Mouse (Mus musculus) limb, embryonic 15.5 days (tissue): ENCODE results near the gene Syn3. TPM values are rescaled to one million over a fixed set of nuclear protein-coding genes. Genes with fewer than 3 reads are reported as not detected.
A peak's percentile ranks its signal among the peaks of the same experiment; 100 is the strongest.

Source experiments
- ATAC-seq: fragments of 200-750 bp; cut with Nextera tagmentation; 2 replicates; pipeline ENCODE4 v1.8.0; 2017; ENCODE audit warnings: low read depth, moderate TSS enrichment; ENCODE audit not compliant: insufficient number of reproducible peaks, low FRiP score, low TSS enrichment
- H3K27ac ChIP-seq: fragments of 300-500 bp; sonication (generic); 2 replicates; pipeline ENCODE4 v1.5.1; 2015; ENCODE audit warnings: moderate library complexity, mild to moderate bottlenecking, inconsistent platforms
- H3K27me3 ChIP-seq: fragments of 300-500 bp; sonication (generic); 2 replicates; pipeline ENCODE4 v1.6.1; 2015; ENCODE audit warnings: inconsistent platforms
- H3K36me3 ChIP-seq: fragments of 300-500 bp; sonication (generic); 2 replicates; pipeline ENCODE4 v1.6.1; 2015; ENCODE audit warnings: inconsistent platforms
- H3K4me1 ChIP-seq: fragments of 300-500 bp; sonication (generic); 2 replicates; pipeline ENCODE4 v1.6.1; 2015; ENCODE audit warnings: inconsistent platforms
- H3K4me2 ChIP-seq: fragments of 300-500 bp; sonication (generic); 2 replicates; pipeline ENCODE4 v1.6.1; 2015; ENCODE audit warnings: mild to moderate bottlenecking, inconsistent platforms
- H3K4me3 ChIP-seq: fragments of 300-500 bp; sonication (generic); 2 replicates; pipeline ENCODE4 v1.5.1; 2015; ENCODE audit warnings: mild to moderate bottlenecking, inconsistent platforms
- H3K9ac ChIP-seq: fragments of 300-500 bp; sonication (generic); 2 replicates; pipeline ENCODE4 v1.6.1; 2015; ENCODE audit warnings: inconsistent platforms
- H3K9me3 ChIP-seq: fragments of 300-500 bp; sonication (generic); 2 replicates; pipeline ENCODE4 v1.6.1; 2016; ENCODE audit warnings: inconsistent platforms
- WGBS: fragments of 180-500 bp; shearing (Covaris S2); methylation state at CpG from one replicate; pipeline ENCODE4 v1.1.7; 2015; 5-methylcytosine and 5-hydroxymethylcytosine counted together
- polyA plus RNA-seq: library from polyadenylated mRNA; unstranded; fragments of >200 nt; fragmentation: Nextera tagmentation; extraction: Ambion mirVana; gene quantifications from 2 replicates; pipeline ENCODE4 v1.2.1, GENCODE M21; 2015

Syn3 gene
- polyA plus RNA-seq, 1 experiment from 2014 or later: 1.7 TPM

DNA sequence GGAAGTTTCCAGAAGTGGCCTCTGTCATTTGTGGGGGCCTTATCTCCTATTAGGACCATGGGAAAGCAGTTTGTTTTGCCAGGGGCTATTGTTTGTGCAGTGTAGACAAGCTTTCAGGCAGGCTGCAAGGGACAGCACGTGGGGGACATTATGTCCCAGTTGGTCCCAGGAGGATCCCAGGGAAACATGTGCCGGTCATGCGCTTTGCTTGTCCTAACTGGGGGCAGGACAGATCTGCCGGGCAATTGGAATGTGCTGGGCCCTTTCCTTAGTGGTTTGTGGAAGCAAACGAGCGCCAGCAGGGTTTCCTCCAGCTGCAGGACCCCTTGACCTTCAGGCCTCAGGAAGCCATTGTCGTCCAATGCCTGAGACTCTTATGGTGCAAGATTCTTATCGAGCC is 157.1 kb downstream of the Syn3 start:
- H3K4me3 ChIP-seq: no peak overlapping the region
- H3K4me1 ChIP-seq: peaks cover 51% of the 10 kb centered on the region
- no peak overlapping the region for H3K4me2 ChIP-seq
- no peaks in the 10 kb centered on the region for H3K9me3 ChIP-seq
- H3K36me3 ChIP-seq: peaks cover 30% of the 10 kb centered on the region
- ATAC-seq: no peak
- 51% methylated on average over 8 of the region's 8 CpGs for WGBS
- H3K9ac ChIP-seq: no peak overlapping the region
- H3K27ac ChIP-seq: no peak overlapping the region
- no peaks in the 10 kb centered on the region for H3K27me3 ChIP-seq

DNA sequence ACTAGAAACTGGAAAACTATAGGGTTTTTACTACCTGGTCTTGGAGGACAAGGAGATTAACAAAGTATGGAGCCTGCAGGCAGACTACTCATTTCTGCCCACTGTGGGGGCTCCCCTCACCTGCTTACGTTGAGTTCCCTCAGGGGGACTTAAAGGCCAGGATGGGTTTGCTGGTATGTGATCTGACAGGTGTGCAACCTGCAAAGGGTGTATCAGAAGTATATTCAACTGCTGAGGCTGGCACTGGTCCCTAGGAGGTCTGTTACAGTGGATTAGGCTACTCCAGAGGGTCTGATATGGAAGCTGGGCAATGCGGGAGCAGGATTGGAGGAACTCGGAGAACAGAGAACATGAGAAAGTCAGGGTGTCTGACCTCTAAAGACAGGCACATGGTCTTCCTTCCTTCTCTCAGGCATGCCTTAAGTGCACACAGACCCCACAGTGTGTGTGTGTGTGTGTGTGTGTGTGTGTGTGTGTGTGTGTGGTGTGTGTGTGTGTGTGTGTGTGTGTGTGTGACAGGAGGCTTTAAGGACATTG is 157.6 kb downstream of the Syn3 start:
- Histone ChIP-seq H3K4me2 (no peak overlapping the region), H3K4me3 (no peak overlapping the region), H3K9ac (no peak overlapping the region), H3K27me3 (no peaks in the 10 kb centered on the region), H3K36me3 (peaks cover 24% of the 10 kb centered on the region), H3K9me3 (no peaks in the 10 kb centered on the region), H3K27ac (no peak overlapping the region), H3K4me1 (peaks cover 56% of the 10 kb centered on the region)
- no peak for ATAC-seq
- WGBS: 67% methylated on average over 3 of the region's 3 CpGs

DNA sequence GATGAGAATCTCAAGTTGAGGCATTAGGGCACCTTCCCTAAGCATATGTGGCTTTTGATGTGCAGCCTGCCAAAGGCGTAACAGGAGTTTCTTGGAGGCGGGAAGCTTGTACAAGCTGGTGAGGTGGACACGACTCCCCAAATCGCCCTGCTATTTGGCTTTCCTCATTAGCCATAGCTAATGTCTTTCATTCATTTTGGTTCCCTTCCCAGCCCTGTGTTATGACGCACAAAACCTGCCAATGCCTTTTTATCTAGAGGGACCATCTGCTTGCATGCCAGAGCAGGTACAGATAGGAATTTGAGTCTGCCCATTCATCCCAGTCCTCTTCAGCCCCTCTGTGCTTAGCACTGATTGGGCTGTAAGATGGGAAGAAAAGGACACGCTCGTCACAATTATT is 158.3 kb downstream of the Syn3 start:
- H3K4me2 ChIP-seq: no peak overlapping the region
- H3K4me1 ChIP-seq: peaks cover 60% of the 10 kb centered on the region
- no peaks in the 10 kb centered on the region for H3K27me3 ChIP-seq

DNA sequence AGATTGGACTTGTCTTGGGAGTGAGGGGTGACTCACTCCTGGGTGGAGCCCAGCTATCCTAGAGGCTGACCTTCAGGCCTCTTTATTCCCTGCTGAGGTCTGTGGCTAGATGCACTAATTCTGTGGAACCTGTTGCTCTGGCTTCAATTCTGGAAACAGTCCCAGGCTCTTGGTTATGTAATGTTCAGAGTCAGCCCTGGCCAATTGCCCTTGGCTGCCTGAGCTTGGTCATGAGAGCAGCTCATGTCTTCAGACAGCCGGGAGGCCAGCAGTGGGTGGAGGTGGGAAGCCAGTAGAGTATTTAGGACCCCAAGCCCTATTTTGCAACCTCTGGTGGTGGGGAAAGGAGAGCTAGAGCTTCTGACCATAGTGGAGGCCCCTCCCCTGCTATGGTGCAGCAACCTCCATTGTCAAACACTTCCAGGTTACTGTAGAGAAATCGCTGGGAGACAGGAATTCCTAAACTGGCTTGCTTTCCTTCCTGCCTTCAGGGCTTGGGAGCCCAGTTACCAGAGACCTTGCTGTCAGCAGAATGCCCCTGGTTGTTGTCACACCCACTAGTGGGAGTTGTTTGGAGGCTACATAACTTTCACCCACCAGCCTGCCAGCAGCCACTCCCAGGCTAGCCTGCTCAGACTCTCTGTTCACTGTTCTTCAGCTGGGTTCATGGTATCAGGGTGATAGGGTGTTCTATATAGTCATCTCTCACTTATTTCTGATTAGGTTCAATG is 158.9 kb downstream of the Syn3 start:
- peaks cover 65% of the 10 kb centered on the region for H3K4me1 ChIP-seq
- no peaks in the 10 kb centered on the region for H3K27me3 ChIP-seq
- H3K4me3 ChIP-seq: no peak overlapping the region
- H3K36me3 ChIP-seq: peaks cover 13% of the 10 kb centered on the region
- H3K27ac ChIP-seq: peak overlapping the region; percentile 51
- ATAC-seq: peak; percentile 65
- 33% methylated on average over 2 of the region's 2 CpGs for WGBS
- no peak overlapping the region for H3K4me2 ChIP-seq
- H3K9me3 ChIP-seq: no peaks in the 10 kb centered on the region
- H3K9ac ChIP-seq: no peak overlapping the region

More for the DNA sequence above, 158.3 kb downstream of the Syn3 start:
- Histone ChIP-seq H3K27ac (peak overlapping the region; percentile 51; the same call in 1 of the 2 replicates), H3K36me3 (peaks cover 18% of the 10 kb centered on the region), H3K4me3 (no peak overlapping the region), H3K9me3 (no peaks in the 10 kb centered on the region), H3K9ac (no peak overlapping the region)
- WGBS: 66% methylated on average over 7 of the region's 7 CpGs
- no peak for ATAC-seq

DNA sequence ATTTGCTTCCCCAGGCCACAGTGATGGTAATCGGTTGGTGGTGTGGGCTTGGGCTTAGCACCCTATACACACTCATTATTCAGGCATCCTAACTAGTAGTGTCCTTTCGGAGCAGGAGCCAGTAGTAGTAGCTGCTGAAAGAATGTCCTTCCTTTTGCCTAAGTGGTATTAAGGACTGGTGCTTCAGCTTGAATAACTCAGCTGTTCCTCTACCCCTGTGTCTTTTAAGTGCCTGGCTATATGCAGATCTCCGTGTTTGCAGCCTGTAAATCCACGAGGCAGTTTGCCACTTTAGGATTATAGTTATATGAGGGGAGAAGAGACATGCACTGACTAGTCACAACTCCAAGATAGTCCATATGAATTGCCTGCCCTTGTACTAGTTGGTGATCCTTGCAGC is 159.6 kb downstream of the Syn3 start:
- peak overlapping the region; percentile 51; the same call in 1 of the 2 replicates for H3K27ac ChIP-seq
- peaks cover 69% of the 10 kb centered on the region for H3K4me1 ChIP-seq
- no peak overlapping the region for H3K9ac ChIP-seq
- no peak for ATAC-seq
- H3K4me2 ChIP-seq: no peak overlapping the region
- H3K36me3 ChIP-seq: peaks cover 6% of the 10 kb centered on the region
- H3K27me3 ChIP-seq: no peaks in the 10 kb centered on the region
- H3K4me3 ChIP-seq: no peak overlapping the region
- no peaks in the 10 kb centered on the region for H3K9me3 ChIP-seq
- 64% methylated on average over 4 of the region's 4 CpGs for whole genome bisulfite sequencing

DNA sequence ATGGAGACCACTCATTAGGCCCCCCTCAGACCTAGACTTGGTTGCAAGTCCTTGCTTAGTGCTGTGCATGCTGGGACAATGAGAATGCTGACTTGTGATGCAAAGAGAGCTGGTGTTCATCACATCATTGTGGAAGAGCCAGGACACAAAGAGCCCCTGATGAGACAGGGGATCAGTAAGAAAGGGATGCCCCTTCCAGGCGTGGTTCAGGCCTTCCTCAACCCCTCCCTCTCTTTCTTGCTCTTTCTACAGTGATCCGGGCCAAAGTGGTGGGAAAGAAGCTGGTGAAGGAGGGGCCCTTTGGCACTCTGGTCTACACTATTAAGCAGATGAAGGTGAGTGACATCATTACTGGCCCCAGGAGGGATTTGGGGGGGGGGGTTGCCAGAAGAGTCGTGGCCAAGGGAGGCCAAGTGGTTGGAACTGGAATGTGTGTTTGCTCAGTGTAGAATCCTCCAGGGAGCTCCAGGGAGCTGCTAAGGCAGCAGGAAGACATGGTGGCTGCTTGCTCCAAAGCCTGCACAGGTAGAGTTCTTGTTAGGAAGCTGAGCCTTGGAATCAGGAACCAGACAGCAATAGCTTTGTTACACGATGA is 160.5 kb downstream of the Syn3 start:
- H3K27ac ChIP-seq: no peak overlapping the region
- no peak overlapping the region for H3K9ac ChIP-seq
- 47% methylated on average over 4 of the region's 4 CpGs for WGBS
- no peaks in the 10 kb centered on the region; the same call in 1 of the 2 replicates for H3K36me3 ChIP-seq
- no peaks in the 10 kb centered on the region for H3K9me3 ChIP-seq
- H3K27me3 ChIP-seq: no peaks in the 10 kb centered on the region
- H3K4me1 ChIP-seq: peaks cover 75% of the 10 kb centered on the region
- no peak overlapping the region for H3K4me3 ChIP-seq
- no peak overlapping the region for H3K4me2 ChIP-seq
- no peak for ATAC-seq

DNA sequence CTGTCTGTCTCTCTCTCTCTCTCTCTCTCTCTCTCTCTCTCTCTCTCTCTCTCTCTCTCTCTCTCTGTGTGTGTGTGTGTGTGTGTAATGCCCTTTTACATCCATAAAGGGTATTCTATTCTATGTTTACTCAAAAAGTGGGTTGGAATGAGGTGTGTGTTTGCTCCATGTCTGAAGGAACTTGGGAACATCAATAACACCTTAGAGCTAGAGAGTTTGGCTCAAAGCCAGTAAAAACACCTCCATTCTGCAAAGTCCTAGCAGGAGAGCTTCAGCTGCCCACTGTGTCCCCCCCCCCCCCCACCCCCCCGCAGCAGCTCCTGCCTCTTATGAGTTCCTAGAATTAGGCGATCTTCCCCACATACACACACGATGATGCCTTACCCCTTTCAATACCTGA is 161.5 kb downstream of the Syn3 start:
- Histone ChIP-seq H3K4me2 (no peak overlapping the region), H3K27me3 (no peaks in the 10 kb centered on the region), H3K27ac (no peak overlapping the region), H3K9me3 (no peaks in the 10 kb centered on the region), H3K4me3 (no peak overlapping the region), H3K4me1 (peaks cover 80% of the 10 kb centered on the region), H3K9ac (no peak overlapping the region), H3K36me3 (no peaks in the 10 kb centered on the region; the same call in 1 of the 2 replicates)
- ATAC-seq: no peak
- WGBS: 50% methylated on average over 3 of the region's 3 CpGs

DNA sequence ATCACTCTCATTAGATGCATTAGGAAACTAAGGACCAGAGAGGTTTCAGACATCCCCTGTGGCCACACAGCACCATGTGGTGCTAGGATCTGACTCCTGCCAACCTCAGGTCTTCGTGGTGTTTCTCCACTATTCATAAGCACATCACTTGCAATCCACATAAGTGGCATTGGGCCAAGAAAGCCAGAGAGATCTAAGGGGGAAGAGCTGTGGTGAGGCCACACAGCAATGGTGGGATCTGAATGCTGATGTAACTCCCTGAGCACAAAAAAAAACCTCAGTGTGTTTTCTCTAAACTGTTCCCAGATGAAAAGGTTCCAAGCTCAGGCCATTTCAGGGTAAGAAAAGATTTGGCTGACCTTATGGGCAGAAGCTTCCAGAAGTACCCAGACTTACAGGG is 162.2 kb downstream of the Syn3 start:
- no peaks in the 10 kb centered on the region for H3K27me3 ChIP-seq
- WGBS: 37% methylated on average over 1 of the region's 1 CpGs
- H3K27ac ChIP-seq: no peak overlapping the region

DNA sequence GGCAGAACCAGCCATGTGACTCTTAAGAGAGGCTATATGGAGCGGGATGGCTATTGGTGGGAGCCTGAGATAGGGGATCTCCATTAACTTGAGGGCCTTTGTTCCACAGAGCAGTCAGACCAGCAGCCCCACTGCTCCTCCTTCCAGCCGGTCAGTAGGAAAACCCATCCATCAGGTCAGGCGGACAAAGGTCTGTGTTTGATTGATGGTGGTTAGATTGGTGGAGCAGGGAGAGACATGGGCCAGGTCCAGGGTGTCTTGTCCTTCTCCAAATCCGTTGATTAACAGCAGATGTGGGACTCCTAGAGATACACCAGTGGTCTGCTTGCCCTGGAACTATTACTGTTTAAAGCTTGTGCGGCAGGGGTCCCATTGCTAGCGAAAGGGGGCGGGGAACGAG is 164.1 kb downstream of the Syn3 start:
- H3K27ac ChIP-seq: no peak overlapping the region
- no peak for ATAC-seq
- no peak overlapping the region for H3K4me3 ChIP-seq
- H3K9ac ChIP-seq: no peak overlapping the region
- peaks cover 88% of the 10 kb centered on the region for H3K4me1 ChIP-seq
- H3K9me3 ChIP-seq: no peaks in the 10 kb centered on the region
- 46% methylated on average over 8 of the region's 8 CpGs for WGBS
- no peaks in the 10 kb centered on the region for H3K36me3 ChIP-seq
- no peak overlapping the region for H3K4me2 ChIP-seq
- no peaks in the 10 kb centered on the region for H3K27me3 ChIP-seq

More for the DNA sequence above, 162.2 kb downstream of the Syn3 start:
- H3K9me3 ChIP-seq: no peaks in the 10 kb centered on the region
- no peak for ATAC-seq
- no peak overlapping the region for H3K4me2 ChIP-seq
- H3K36me3 ChIP-seq: no peaks in the 10 kb centered on the region
- no peak overlapping the region for H3K9ac ChIP-seq
- H3K4me1 ChIP-seq: peaks cover 82% of the 10 kb centered on the region
- no peak overlapping the region for H3K4me3 ChIP-seq

DNA sequence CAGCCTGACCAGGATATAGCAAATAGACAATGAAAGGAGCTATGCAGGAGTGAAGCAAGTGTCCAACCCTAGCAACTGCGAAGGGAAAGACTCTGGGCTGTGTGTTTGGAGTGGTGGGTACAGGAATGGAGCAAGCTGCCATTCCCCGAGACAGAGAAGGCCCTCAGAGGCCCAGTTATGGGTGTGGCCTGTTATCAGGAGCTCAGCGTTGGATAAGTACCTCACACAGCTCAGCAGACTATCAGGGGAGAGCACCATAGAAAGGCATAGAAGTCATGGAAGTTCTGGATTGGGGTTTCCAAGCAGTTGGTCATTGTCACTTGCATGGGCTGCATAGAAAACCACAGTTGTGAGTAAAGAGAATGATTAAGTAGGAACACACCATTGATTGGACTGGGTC is 165.8 kb downstream of the Syn3 start:
- H3K36me3 ChIP-seq: no peaks in the 10 kb centered on the region
- no peak for ATAC-seq
- WGBS: 80% methylated on average over 3 of the region's 3 CpGs
- no peaks in the 10 kb centered on the region for H3K9me3 ChIP-seq
- H3K4me1 ChIP-seq: peaks cover 88% of the 10 kb centered on the region
- H3K4me2 ChIP-seq: no peak overlapping the region
- H3K27ac ChIP-seq: 0 out of 2 replicates have a peak overlapping the region, but pooled peaks have one; percentile 89
- H3K27me3 ChIP-seq: no peaks in the 10 kb centered on the region
- H3K4me3 ChIP-seq: no peak overlapping the region
- H3K9ac ChIP-seq: no peak overlapping the region

DNA sequence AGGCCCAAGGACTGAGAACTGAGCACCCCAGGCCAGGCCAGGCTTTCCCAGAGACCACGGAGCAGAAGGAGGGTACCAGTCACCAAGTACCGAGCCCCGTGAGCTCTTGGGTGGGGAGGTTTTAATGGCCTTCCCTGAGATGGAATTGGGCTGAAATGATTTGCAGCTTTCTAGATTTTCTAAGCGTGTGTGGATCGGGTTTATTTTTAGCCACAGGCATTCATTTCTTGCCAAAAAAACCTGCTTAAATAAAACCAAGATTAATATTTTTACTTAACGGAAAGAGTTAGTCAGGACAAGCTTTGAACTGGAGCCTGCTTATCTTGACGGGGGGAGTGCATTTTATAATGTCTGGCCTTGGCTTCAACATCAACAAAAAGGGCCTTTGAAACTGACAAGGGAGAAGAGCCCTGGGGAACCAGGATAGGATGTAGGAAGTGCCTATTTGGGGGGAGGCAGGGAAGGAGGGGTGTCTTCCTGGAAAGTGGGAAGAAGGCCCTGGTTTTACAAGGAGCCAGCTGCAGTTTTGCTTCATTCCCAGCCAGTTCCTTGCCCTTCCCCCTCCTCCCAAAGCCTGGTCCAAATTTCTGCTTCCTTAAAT is 166.9 kb downstream of the Syn3 start:
- ATAC-seq: 0 out of 2 replicates have a peak, but pooled peaks have one; percentile 37

More for the DNA sequence above, 166.9 kb downstream of the Syn3 start:
- 10% methylated on average over 7 of the region's 7 CpGs for WGBS
- Histone ChIP-seq H3K27me3 (no peaks in the 10 kb centered on the region), H3K4me2 (no peak overlapping the region), H3K9me3 (no peaks in the 10 kb centered on the region), H3K36me3 (no peaks in the 10 kb centered on the region; the same call in 1 of the 2 replicates), H3K9ac (no peak overlapping the region), H3K27ac (peak overlapping the region; percentile 89), H3K4me1 (peaks cover 80% of the 10 kb centered on the region), H3K4me3 (no peak overlapping the region)
